Mouse (Mus musculus) midbrain, embryonic 10.5 days (tissue): ENCODE results near the gene Tkt. TPM values are rescaled to one million over a fixed set of nuclear protein-coding genes. Genes with fewer than 3 reads are reported as not detected.
"Not testable (repeated sequence)": the region's sequence is repeated elsewhere in the genome, so short reads cannot be mapped to it uniquely, and the experiment has no call there.

Experiments
- DNase-seq: peaks from one replicate; pipeline ENCODE4 v3.0.0-alpha.2; 2017; ENCODE audit warnings: low spot score
- H3K27ac ChIP-seq: fragments of 300-500 bp; sonication (generic); replicated peaks from 2 replicates; pipeline ENCODE4 v1.5.1; 2016; ENCODE audit warnings: mild to moderate bottlenecking
- H3K27me3 ChIP-seq: fragments of 300-500 bp; sonication (generic); 2 replicates; pipeline ENCODE4 v1.6.1; 2016; ENCODE audit warnings: low read depth, mild to moderate bottlenecking; ENCODE audit not compliant: poor library complexity, severe bottlenecking
- H3K36me3 ChIP-seq: fragments of 300-500 bp; sonication (generic); 2 replicates; pipeline ENCODE4 v1.6.1; 2016; ENCODE audit warnings: mild to moderate bottlenecking, moderate library complexity
- H3K4me1 ChIP-seq: fragments of 300-500 bp; sonication (generic); 2 replicates; pipeline ENCODE4 v1.6.1; 2016
- H3K4me3 ChIP-seq: fragments of 300-500 bp; sonication (generic); 2 replicates; pipeline ENCODE4 v1.5.1; 2016; ENCODE audit warnings: mild to moderate bottlenecking, moderate library complexity
- H3K9me3 ChIP-seq: fragments of 300-500 bp; sonication (generic); replicated peaks from 2 replicates; pipeline ENCODE4 v1.6.1; 2016; ENCODE audit warnings: mild to moderate bottlenecking
- WGBS: fragments of 180-500 bp; shearing (Covaris S2); methylation state at CpG from one replicate; pipeline ENCODE4 v1.1.7; 2016; 5-methylcytosine and 5-hydroxymethylcytosine counted together
- polyA plus RNA-seq: library from polyadenylated mRNA; unstranded; fragments of >200 nt; fragmentation: Nextera tagmentation; extraction: Ambion mirVana; gene quantifications from 2 replicates; pipeline ENCODE4 v1.2.1, GENCODE M21; 2016

Tkt gene
- polyA plus RNA-seq, 1 experiment from 2014 or later: 334 TPM

DNA sequence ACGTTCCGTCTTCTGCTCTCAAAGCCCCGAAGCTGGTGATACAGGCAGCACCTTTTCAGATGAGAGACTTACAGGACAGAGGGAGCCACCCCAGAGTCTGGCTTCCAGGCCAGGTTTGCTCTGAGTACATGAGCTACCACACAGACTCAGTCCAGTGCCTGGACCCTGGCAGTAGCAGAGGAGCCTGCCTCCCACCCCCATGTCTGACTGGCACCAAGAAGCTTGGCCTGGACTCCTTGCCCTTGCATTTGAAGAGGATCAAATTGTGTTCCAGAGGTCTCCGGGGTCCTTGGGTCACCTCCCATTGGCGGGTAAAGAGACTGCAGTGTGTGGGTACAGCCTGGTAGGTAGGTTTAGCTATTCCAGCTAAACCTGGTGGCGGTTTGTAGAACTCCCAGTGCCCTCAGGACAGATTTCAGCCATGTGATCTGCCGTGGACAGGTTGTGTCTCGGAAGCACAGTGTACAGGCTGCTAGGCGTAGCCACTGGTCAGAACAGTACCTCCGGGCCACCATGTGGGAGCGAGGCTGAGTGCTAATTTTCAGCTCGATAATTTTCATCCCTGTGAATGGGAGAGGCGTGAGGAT is 12.7 kb downstream of the Tkt start:
- 96% methylated on average over 13 of the region's 13 CpGs for WGBS
- H3K36me3 ChIP-seq: peaks cover 98% of the 10 kb centered on the region
- no peak overlapping the region for H3K4me3 ChIP-seq
- no peaks in the 10 kb centered on the region for H3K9me3 ChIP-seq
- H3K27ac ChIP-seq: no peak overlapping the region
- no peaks in the 10 kb centered on the region for H3K4me1 ChIP-seq
- DNase-seq: no peak
- H3K27me3 ChIP-seq: no peaks in the 10 kb centered on the region

DNA sequence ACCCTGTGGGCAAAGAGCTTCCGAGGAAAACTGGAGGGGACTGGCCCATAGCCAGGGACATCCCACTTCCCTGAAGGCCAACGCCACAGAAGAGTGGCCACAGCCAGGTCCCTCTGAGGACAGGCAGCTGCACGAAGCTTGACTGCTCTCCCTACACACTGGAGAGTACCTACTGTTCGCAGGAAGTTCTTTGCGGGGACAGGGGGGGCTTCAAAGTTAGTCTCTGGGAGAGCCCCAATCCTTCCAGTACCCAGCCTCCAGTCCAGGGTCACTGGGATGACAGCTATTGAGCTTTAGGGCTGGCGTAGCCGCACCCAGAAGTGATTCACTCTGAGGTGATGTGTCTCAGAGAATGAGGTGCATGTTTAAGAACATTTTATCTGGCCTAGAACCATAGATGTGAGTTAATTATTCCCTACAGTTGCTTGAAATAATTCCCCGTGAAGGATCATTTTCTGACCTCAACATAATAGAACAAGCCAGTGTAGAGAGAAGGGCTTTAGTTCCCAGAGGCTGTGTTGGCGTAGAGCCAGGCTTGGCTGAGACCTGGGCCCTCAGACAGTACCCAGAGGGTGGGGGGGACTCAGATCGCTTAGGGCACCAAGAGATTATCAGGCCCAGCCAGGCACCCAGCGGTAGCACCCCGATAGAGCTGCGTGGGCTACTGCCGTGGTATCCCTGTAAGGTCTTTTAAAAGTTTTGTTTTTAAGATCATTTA is 13.5 kb downstream of the Tkt start:
- DNase-seq: no peak
- H3K4me1 ChIP-seq: no peaks in the 10 kb centered on the region
- 94% methylated on average over 14 of the region's 14 CpGs for WGBS
- H3K9me3 ChIP-seq: no peaks in the 10 kb centered on the region
- no peaks in the 10 kb centered on the region for H3K27me3 ChIP-seq
- H3K27ac ChIP-seq: no peak overlapping the region
- peaks cover 98% of the 10 kb centered on the region for H3K36me3 ChIP-seq
- no peak overlapping the region for H3K4me3 ChIP-seq

DNA sequence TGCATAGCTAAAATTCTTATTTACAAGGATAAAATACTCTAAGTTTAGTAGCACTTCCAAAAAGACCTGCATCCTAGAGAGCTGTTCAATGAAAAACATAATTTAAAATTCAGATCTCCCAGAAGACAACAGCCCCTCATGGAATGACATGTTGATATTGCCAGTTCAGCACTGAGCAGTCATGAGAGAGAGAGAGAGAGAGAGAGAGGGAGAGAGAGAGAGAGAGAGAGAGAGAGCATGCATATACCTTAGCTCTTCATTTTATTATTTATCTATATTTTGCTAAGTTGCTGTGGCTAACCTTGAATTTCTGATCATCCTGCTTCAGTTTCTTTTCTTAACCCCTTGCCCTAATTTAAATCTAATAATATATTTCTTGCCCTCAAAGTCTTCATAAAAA is 14.2 kb downstream of the Tkt start:
- H3K36me3 ChIP-seq: peaks cover 98% of the 10 kb centered on the region

GRCm38 (mm10) chr14:30564451-30564850 is 16.3 kb downstream of the Tkt start:
- no peak for DNase-seq
- no peaks in the 10 kb centered on the region for H3K9me3 ChIP-seq
- WGBS: 98% methylated on average over 2 of the region's 2 CpGs
- no peak overlapping the region for H3K27ac ChIP-seq
- H3K4me1 ChIP-seq: no peaks in the 10 kb centered on the region
- H3K36me3 ChIP-seq: peaks cover 98% of the 10 kb centered on the region
- no peak overlapping the region for H3K4me3 ChIP-seq
- no peaks in the 10 kb centered on the region for H3K27me3 ChIP-seq

More for the DNA sequence above, 14.2 kb downstream of the Tkt start:
- Histone ChIP-seq H3K27ac (no peak overlapping the region), H3K27me3 (no peaks in the 10 kb centered on the region), H3K4me3 (no peak overlapping the region), H3K9me3 (no peaks in the 10 kb centered on the region), H3K4me1 (no peaks in the 10 kb centered on the region)
- no peak for DNase-seq

DNA sequence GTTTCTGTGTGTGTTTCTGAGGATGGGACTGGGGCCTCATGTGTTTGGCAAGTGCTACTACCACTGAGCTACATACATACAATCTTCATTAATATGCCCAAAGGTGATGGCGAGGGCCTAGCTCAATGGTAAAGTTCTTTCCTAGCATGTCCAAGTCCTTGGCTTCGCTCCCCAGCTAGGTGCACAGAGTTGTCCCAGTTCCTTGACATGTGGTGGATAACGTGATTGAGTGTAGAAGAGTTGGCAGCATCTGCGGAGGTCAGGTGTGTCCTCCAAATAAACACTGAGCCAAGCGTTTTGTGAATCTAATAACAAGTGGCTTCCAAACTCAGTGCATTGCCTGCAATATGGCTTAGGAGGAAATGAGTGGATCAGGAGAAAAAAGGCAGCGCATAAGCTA is 18.2 kb downstream of the Tkt start:
- Histone ChIP-seq H3K27ac (no peak overlapping the region), H3K9me3 (no peaks in the 10 kb centered on the region), H3K4me1 (no peaks in the 10 kb centered on the region), H3K27me3 (no peaks in the 10 kb centered on the region), H3K4me3 (no peak overlapping the region), H3K36me3 (peaks cover 98% of the 10 kb centered on the region)
- WGBS: 95% methylated on average over 6 of the region's 6 CpGs
- no peak for DNase-seq

- no peak for DNase-seq
- H3K36me3 ChIP-seq: peaks cover 100% of the 10 kb centered on the region
- H3K4me1 ChIP-seq: no peaks in the 10 kb centered on the region
- no peak overlapping the region for H3K27ac ChIP-seq
- no peak overlapping the region for H3K4me3 ChIP-seq
- H3K27me3 ChIP-seq: no peaks in the 10 kb centered on the region
- H3K9me3 ChIP-seq: no peaks in the 10 kb centered on the region
- WGBS: 89% methylated on average over 9 of the region's 9 CpGs
Observed at GRCm38 (mm10) chr14:30568016-30568415, 19.9 kb downstream of the Tkt start.

- 94% methylated on average over 9 of the region's 9 CpGs for WGBS
- H3K4me1 ChIP-seq: no peaks in the 10 kb centered on the region
- no peaks in the 10 kb centered on the region for H3K27me3 ChIP-seq
- no peak overlapping the region for H3K4me3 ChIP-seq
- H3K36me3 ChIP-seq: peaks cover 100% of the 10 kb centered on the region
- DNase-seq: no peak
- no peaks in the 10 kb centered on the region for H3K9me3 ChIP-seq
- H3K27ac ChIP-seq: no peak overlapping the region
Observed at GRCm38 (mm10) chr14:30570303-30570702, 22.1 kb downstream of the Tkt start.

DNA sequence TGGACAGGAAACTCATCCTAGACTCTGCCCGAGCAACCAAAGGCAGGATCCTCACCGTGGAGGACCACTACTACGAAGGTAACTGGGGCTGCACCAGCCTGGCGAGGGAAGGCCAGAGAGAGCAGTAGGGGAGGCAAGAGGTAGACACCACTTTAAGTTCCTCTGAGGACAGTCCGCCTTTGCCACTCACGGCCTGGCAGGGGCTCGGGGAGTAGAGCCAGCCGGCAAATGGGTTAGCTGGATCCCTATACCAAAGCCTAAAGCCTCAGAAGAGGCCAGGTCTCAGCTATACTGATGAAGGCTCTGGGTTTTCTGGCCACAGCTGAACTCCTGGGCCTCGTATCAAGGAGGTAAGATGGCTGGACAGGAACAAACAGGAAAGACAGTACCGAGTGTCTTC is 24.1 kb downstream of the Tkt start:
- H3K36me3 ChIP-seq: peaks cover 93% of the 10 kb centered on the region
- 93% methylated on average over 10 of the region's 10 CpGs for WGBS
- no peaks in the 10 kb centered on the region for H3K27me3 ChIP-seq
- DNase-seq: no peak
- H3K9me3 ChIP-seq: no peaks in the 10 kb centered on the region
- H3K4me3 ChIP-seq: no peak overlapping the region
- no peak overlapping the region for H3K27ac ChIP-seq
- H3K4me1 ChIP-seq: peaks cover 8% of the 10 kb centered on the region

DNA sequence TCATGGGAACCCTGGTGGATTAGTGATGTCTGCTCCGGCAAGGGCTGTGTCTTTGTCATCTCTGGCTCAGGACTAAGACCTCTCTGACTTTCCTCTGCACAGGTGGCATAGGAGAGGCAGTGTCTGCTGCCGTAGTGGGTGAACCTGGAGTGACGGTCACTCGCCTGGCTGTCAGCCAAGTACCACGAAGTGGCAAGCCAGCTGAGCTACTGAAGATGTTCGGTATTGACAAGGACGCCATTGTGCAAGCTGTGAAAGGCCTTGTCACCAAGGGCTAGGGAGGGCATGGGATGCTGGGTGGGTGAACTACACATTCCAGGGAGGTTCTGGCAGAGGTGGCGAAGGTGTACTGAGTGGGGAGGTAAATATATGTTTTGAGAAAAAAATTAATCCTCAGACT is 25.1 kb downstream of the Tkt start:
- peaks cover 13% of the 10 kb centered on the region for H3K4me1 ChIP-seq
- no peak overlapping the region for H3K4me3 ChIP-seq
- no peak overlapping the region for H3K27ac ChIP-seq
- H3K36me3 ChIP-seq: peaks cover 84% of the 10 kb centered on the region
- 87% methylated on average over 8 of the region's 8 CpGs for WGBS
- H3K9me3 ChIP-seq: no peaks in the 10 kb centered on the region
- DNase-seq: no peak
- H3K27me3 ChIP-seq: no peaks in the 10 kb centered on the region

DNA sequence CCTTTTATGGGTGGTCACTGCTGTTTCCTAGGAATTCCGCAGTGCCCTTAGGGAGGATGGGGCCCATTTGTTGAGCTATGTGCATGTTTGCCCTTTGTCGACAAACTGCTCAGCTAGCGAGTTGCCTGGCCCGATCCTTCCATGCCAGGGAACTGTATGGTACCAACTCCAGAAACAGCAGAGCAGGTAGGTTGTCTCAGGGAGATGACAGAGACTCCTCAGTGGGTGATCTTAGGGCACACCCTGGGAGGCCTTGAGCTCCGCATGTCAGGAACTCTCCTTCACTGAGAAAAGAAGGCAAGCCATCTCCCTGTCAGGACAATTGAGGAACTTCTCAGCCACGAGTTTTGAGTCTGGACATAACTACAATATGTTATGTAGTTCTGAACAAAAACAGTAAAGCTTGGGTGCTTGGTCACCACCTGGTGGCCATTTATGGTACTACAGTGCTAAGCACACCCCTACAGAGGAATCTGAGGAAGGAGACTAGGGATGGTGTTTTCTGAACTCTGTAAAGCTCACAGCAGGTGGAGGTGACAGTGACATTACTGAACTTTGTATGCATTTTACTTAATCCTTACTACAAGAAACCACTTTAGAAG is 25.9 kb downstream of the Tkt start:
- Histone ChIP-seq H3K27me3 (no peaks in the 10 kb centered on the region), H3K4me3 (no peak overlapping the region), H3K4me1 (peaks cover 13% of the 10 kb centered on the region), H3K27ac (no peak overlapping the region), H3K9me3 (no peaks in the 10 kb centered on the region), H3K36me3 (peaks cover 75% of the 10 kb centered on the region)
- WGBS: 67% methylated on average over 6 of the region's 6 CpGs
- peak; percentile 62 for DNase-seq

GRCm38 (mm10) chr14:30575791-30576190 is 27.6 kb downstream of the Tkt start:
- Histone ChIP-seq H3K27me3 (no peaks in the 10 kb centered on the region), H3K4me1 (peaks cover 20% of the 10 kb centered on the region), H3K36me3 (peaks cover 58% of the 10 kb centered on the region), H3K9me3 (no peaks in the 10 kb centered on the region), H3K4me3 (no peak overlapping the region), H3K27ac (no peak overlapping the region)
- 79% methylated on average over 7 of the region's 7 CpGs for WGBS
- DNase-seq: no peak

DNA sequence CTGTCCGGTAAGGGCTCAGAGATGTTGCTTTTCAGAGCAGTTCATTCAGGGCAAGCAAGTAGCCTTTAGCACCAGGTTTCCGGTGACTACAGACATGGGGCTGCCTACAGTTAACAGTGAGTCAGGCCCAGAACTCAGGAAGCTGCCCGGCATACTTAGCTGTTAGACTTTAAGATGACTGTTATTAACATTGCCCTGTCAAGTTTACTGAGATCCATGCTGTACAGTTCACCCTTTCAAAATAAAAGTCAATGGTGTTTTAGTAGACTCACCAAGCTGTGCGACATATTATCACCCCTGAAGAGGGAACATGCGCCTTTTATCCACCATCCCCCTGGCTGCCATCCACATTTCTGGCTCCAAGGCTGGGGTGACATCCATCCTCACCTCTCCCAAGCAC is 28.1 kb downstream of the Tkt start:
- Histone ChIP-seq H3K4me3 (no peak overlapping the region), H3K36me3 (peaks cover 53% of the 10 kb centered on the region), H3K4me1 (peaks cover 20% of the 10 kb centered on the region), H3K9me3 (no peaks in the 10 kb centered on the region), H3K27me3 (no peaks in the 10 kb centered on the region), H3K27ac (no peak overlapping the region)
- DNase-seq: no peak
- 84% methylated on average over 5 of the region's 5 CpGs for WGBS

DNA sequence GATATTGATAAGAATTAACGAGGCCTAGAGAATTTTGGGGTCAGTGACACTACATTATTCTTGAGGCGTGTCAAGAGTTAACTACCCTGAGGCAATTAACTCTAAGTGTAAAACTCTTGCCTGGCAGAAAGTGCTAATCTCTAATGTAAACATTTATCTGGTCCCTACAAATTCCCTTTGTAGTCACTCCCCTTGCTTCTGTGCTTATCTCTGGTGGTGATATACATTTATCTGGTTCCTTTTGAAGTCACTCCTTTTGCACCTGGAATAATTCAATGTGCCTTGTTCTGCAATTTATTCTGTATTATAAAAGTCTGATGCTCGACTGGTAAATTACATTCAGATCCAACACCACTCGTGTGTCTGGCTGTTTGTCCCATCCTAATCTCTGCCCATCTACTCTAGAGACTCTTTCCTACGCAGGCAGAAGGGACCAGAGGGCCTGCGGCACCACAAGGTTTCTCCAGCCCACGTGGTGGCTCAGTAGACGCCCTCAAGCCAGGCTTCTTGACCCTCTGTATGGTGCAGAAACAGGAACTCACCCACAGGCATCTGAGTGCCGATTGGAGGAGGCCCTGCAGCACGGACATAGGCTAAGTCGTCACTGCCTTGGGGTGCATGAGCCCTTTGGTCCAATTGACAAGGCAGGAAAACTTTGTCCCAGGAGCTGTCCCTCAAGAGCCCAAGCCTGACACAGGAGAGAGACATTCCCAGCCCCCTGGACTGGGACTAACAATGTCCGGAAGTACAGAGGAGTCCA is 29.3 kb downstream of the Tkt start:
- Histone ChIP-seq H3K4me1 (peaks cover 20% of the 10 kb centered on the region), H3K36me3 (peaks cover 41% of the 10 kb centered on the region)
- H3K9me3 ChIP-seq, H3K4me3 ChIP-seq, H3K27me3 ChIP-seq, DNase-seq, H3K27ac ChIP-seq: not testable (repeated sequence)
- WGBS: 55% methylated on average over 10 of the region's 12 CpGs
